Mouse (Mus musculus) bone marrow, adult 2 months (tissue): Measurements from ENCODE around the gene Ascc2.

Experiments used
- CTCF ChIP-seq: fragments of 200-500 bp; IDR thresholded peaks from 2 replicates; pipeline ENCODE4 v1.5.1; 2011; ENCODE audit warnings: low read length, control low read depth; ENCODE audit not compliant: control insufficient read depth, insufficient read depth
- POLR2A ChIP-seq: fragments of 200-500 bp; IDR thresholded peaks from 2 replicates; pipeline ENCODE4 v1.6.1; 2011; ENCODE audit warnings: low read depth, mild to moderate bottlenecking, control low read depth, low read length, borderline replicate concordance; ENCODE audit not compliant: control insufficient read depth

- TF ChIP-seq CTCF (no peak), POLR2A (no peak)
Observed at GRCm38 (mm10) chr11:4692162-4692561, 54.6 kb downstream of the Ascc2 start.
